Mouse (Mus musculus) bone marrow, adult 2 months (tissue): ENCODE data around the gene Mboat7. TPM values are rescaled to one million over a fixed set of nuclear protein-coding genes. Genes with fewer than 3 reads are reported as not detected.

Experiments used
- H3K27ac ChIP-seq: fragments of 200-500 bp; 2 replicates; pipeline ENCODE4 v1.5.1; 2012; ENCODE audit warnings: low read depth, mild to moderate bottlenecking, control low read depth, inconsistent platforms, low read length; ENCODE audit not compliant: control insufficient read depth, poor library complexity, insufficient read depth
- H3K4me1 ChIP-seq: fragments of 200-500 bp; 2 replicates; pipeline ENCODE4 v1.6.1; 2011; ENCODE audit warnings: low read length; ENCODE audit not compliant: control insufficient read depth, insufficient read depth
- H3K4me3 ChIP-seq: fragments of 200-500 bp; replicated peaks from 2 replicates; pipeline ENCODE3; 2011; ENCODE audit warnings: mild to moderate bottlenecking, low read depth, low read length, control low read depth; ENCODE audit not compliant: control insufficient read depth
- CTCF ChIP-seq: fragments of 200-500 bp; IDR thresholded peaks from 2 replicates; pipeline ENCODE4 v1.5.1; 2011; ENCODE audit warnings: low read length, control low read depth; ENCODE audit not compliant: control insufficient read depth, insufficient read depth
- POLR2A ChIP-seq: fragments of 200-500 bp; IDR thresholded peaks from 2 replicates; pipeline ENCODE4 v1.6.1; 2011; ENCODE audit warnings: low read depth, mild to moderate bottlenecking, control low read depth, low read length, borderline replicate concordance; ENCODE audit not compliant: control insufficient read depth
- WGBS: fragments of 180-500 bp; shearing (Covaris S2); methylation state at CpG from one replicate; pipeline ENCODE4 v1.1.7; 2018; 5-methylcytosine and 5-hydroxymethylcytosine counted together
- polyA plus RNA-seq: library from polyadenylated mRNA; stranded (reverse); fragments of >200 nt; gene quantifications from 2 replicates; pipeline ENCODE4 v1.2.4, GENCODE M21; 2011; ENCODE audit warnings: low replicate concordance; ENCODE audit not compliant: missing spikeins, insufficient read depth, insufficient read length

The Mboat7 gene
- polyA plus RNA-seq, 1 experiment = 43.5 TPM

DNA sequence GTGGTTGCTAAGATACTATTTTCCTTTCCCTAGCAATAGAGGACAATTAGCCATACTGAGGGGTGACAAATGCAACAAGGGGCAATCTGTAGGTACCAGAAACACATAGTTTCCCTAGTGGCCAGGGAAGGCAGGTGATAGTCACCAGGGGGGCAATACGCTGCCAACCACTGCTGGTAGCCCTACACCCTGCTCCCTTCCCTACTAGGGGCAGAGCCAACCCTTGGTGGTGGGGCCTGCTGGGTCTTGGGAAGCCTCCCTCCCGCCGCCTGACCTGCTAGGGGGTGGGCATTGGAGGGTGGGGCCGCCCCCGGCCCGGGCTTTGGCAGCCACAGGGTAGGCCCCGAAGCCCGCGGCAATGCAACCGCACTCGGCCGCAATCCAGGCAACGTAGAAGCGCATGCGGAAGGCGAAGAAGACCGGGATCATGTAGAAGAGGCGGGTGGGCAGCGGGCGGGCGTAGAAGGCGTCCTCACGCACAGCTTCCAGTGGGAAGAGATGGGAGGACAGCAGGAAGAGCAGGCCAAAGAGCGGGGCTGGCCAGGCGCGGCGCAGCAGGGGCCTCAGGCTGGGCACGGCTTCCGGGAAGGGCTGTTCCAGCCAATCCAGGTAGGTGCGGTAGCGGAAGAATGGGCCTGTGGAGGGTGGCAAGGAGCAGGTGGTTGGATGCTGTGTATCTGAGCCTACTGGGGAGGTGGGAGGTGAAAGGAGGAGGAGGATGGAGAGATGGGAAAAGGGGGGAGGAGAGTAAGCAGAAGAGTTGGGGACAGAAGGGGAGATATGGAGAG, 7.7 kb downstream of the Mboat7 start:
- Histone ChIP-seq H3K4me3 (no peak overlapping the region), H3K27ac (no peak overlapping the region), H3K4me1 (no peaks in the 10 kb centered on the region)
- no peak for TF ChIP-seq CTCF
- TF ChIP-seq POLR2A = no peak
- 90% methylated on average over 31 of the region's 31 CpGs for WGBS

DNA sequence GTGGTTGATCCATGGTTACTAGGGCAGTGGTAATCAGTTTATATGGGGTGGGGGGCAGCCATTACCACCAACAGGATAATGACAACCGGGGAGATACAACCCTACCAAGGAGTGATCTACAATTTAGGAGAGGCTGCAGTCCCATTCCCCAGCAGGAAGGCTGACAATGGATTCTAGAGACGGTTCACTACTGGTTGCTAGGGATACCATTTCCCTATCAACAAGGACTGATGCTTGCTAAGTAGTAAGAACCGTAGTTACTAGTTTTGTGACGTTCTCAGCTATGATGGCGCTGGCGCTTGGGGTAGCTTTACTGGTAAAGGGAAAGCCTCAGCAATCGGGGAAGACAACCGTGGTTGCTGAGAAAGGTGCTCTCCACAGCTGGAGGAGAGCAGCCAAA, 8.6 kb downstream of the Mboat7 start:
- 89% methylated on average over 8 of the region's 8 CpGs for WGBS

DNA sequence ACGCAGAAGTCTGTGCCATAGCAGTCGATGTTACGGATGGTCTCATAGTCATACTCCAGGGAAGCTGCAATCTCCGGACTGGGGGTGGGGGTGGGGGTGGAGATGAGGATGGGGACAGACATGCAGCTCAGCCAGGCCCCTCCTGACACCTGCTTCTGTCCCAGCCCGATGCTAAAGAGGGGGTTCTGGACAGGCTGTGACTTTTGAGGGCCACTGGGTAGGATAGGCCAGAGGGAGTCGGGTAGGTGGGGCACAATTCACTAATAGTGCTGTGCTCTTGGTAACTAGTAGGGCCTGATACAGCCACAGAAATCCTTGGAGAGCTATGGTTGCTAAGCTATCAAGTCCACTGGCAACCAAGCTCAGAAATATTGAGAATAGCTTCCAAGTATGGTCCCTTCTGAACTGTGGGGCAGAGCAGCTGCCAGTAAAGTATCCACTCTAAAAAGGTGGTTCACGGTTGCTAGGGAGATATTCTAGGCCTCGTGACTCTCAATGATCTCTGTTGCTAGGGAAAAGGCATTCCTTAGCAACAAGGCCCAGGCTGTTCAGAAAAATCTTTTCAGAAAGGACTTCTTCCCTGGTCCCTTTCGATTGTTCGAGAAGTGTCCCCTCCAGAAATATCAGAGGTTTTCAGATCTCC, 9.3 kb downstream of the Mboat7 start:
- Histone ChIP-seq H3K27ac (no peak overlapping the region), H3K4me3 (no peak overlapping the region), H3K4me1 (no peaks in the 10 kb centered on the region)
- 87% methylated on average over 10 of the region's 10 CpGs for WGBS
- TF ChIP-seq CTCF (no peak), POLR2A (no peak)

More for the DNA sequence above, 8.6 kb downstream of the Mboat7 start:
- Histone ChIP-seq H3K4me1 (no peaks in the 10 kb centered on the region), H3K4me3 (no peak overlapping the region), H3K27ac (no peak overlapping the region)
- TF ChIP-seq POLR2A (no peak), CTCF (no peak)

DNA sequence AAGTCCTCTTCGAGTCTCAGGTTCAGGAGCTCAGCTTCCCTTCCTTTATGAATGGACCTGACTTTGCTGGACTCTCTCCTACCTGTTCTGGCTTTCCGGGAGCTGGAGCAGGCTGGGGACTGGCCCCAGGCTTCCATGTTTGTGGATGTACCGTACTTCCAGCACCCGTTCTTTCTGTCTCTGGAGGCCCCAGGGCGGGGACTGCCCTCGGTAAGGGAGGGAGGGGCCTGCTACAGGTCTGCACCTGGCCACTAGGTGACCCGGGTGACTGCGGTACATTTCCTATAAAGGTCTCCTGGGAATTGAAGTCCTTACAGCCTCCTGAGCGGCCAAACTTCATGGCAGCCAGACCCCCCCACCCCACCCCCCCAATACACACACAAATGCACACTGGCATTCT, 16.0 kb downstream of the Mboat7 start, which contains the start of gene Tmc4:
TSS of gene Tmc4 (minus strand) at position 212 of the 400 bp plus-strand sequence.
- TF ChIP-seq POLR2A = no peak
- no peak for TF ChIP-seq CTCF
- Histone ChIP-seq H3K4me3 (no peak within 1 kb of the TSS), H3K4me1 (no peaks in the 10 kb centered on the region; the same call in 1 of the 2 replicates), H3K27ac (no peak within 1 kb of the TSS)
- WGBS = 80% methylated on average over 9 of the region's 9 CpGs

DNA sequence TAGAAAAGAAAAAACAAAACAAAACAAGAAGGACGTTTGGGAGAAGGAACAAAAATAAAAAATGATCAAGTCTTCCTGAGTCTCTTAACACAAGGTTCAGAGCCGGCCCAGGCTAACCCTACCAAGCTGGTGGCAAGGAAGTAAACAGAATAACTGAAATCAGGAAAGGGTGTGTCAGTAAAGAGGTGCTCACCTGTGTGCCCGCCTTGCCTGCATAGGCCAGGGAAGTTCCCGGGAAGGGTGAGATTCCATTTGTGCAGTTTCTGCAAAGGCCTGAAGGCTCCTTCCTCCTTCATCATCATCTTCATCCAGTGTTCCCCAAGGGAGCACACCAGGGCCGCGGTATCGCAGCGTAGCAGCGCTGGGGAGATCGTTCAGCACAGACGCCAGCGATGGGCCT, 17.0 kb downstream of the Mboat7 start:
- no peak overlapping the region for H3K27ac ChIP-seq
- TF ChIP-seq POLR2A = no peak
- no peak for TF ChIP-seq CTCF
- H3K4me3 ChIP-seq = no peak overlapping the region
- no peaks in the 10 kb centered on the region; the same call in 1 of the 2 replicates for H3K4me1 ChIP-seq
- WGBS = 87% methylated on average over 12 of the region's 12 CpGs

DNA sequence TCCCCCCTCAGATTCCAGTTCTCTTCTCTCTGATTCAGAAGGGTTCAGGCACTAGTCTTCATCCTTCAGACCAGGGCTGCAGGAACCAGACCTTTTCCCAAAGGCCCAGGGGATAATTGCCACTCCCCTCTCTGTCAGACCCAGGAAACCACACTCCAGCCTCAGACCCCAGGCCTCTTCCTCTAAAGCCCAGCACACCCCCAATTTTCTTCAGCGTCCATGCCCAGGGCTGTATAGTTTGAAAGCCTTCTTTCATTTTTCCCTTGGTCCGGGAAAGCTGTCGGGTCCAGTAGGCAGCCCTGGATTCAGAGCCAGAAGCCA, 18.1 kb downstream of the Mboat7 start:
- 67% methylated on average over 3 of the region's 3 CpGs for WGBS
- Histone ChIP-seq H3K27ac (no peak overlapping the region), H3K4me1 (no peaks in the 10 kb centered on the region; the same call in 1 of the 2 replicates), H3K4me3 (no peak overlapping the region)
- TF ChIP-seq CTCF = no peak

DNA sequence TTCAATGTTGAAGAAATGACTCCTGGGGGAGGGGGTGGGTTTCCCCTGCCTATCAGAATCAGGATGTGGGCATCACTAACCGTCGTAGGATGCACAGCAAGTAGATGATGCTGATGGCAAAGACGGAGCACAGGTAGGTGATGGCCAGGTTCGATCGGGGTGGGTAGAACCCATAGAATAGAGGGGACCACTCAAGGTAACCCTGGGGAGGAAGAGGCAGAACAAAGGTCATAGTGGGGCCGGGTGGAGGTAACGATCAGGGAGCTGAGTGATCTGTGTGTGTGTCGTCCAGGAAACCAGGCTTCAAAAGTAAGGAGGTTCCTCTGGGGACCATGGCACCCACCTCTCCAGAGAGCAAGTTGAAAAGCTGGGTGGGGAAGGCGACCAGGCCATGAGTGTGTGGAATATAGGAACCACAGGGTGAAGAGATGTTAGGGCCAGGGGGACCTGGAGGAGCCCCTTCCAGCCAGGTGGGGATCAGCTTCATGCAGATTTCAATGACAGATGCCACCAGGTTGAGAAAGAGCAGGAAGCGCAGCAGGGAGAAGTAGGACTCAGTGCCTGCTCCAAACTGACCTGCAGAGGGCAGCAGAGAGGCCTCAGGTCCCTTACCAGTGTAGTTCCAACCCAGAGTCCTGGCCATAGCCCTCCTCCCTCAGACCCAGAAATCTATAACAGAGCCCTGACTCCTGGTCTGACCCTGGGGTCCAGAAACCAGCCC, 18.7 kb downstream of the Mboat7 start:
- TF ChIP-seq POLR2A (no peak), CTCF (peak; percentile 98)
- H3K4me3 ChIP-seq = no peak overlapping the region
- H3K4me1 ChIP-seq = no peaks in the 10 kb centered on the region; the same call in 1 of the 2 replicates
- WGBS = 60% methylated on average over 10 of the region's 10 CpGs
- no peak overlapping the region for H3K27ac ChIP-seq

DNA sequence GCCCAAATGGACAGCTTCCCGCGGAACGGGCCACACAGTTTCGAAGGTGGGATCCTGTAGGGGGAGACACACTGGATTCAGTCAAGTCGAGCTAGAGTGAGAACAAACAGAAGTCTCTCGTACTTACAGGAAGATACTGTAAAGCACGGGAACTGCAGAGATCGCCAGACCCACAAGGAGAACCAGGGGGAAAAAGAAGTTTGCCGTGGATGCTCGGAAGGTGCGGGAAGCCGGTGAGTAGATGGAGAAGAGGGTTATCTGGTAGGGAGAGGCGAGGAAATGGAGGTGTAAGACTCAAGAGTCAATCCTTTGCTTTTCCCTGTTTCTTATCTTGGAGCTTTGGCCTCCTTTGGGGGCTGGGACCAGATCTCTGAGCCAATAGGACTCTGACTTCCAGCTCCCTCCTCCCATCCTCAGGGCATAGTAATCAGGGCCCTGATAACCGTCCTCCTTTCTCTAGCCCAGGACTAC, 26.4 kb downstream of the Mboat7 start:
- Histone ChIP-seq H3K27ac (no peak overlapping the region), H3K4me3 (no peak overlapping the region), H3K4me1 (peaks cover 3% of the 10 kb centered on the region; the same call in 1 of the 2 replicates)
- 36% methylated on average over 14 of the region's 14 CpGs for WGBS
- no peak for TF ChIP-seq POLR2A
- TF ChIP-seq CTCF = no peak
